Mouse (Mus musculus) limb, embryonic 14.5 days (tissue): ENCODE data around the gene Sox13. TPM values are rescaled to one million over a fixed set of nuclear protein-coding genes. Genes with fewer than 3 reads are reported as not detected.

Source experiments
- ATAC-seq: fragments of 200-750 bp; cut with Nextera tagmentation; 2 replicates; pipeline ENCODE4 v1.8.0; 2017; ENCODE audit warnings: low read depth, moderate number of reproducible peaks, moderate TSS enrichment; ENCODE audit not compliant: low FRiP score
- DNase-seq: peaks from one replicate; pipeline ENCODE4 v3.0.0-alpha.2; 2015; ENCODE audit warnings: low spot score
- H3K27ac ChIP-seq: fragments of 300-500 bp; sonication (generic); replicated peaks from 2 replicates; pipeline ENCODE4 v1.5.1; 2014; ENCODE audit warnings: low read depth, mild to moderate bottlenecking, low read length, moderate library complexity, mixed read lengths
- H3K27me3 ChIP-seq: fragments of 300-500 bp; sonication (generic); 2 replicates; pipeline ENCODE4 v1.6.1; 2014; ENCODE audit warnings: low read length, mixed read lengths; ENCODE audit not compliant: control insufficient read depth, insufficient read depth
- H3K36me3 ChIP-seq: fragments of 300-500 bp; sonication (generic); 2 replicates; pipeline ENCODE4 v1.6.1; 2014; ENCODE audit warnings: mild to moderate bottlenecking, low read length, moderate library complexity, mixed read lengths; ENCODE audit not compliant: control insufficient read depth, insufficient read depth
- H3K4me1 ChIP-seq: fragments of 300-500 bp; sonication (generic); 2 replicates; pipeline ENCODE4 v1.6.1; 2014; ENCODE audit warnings: antibody characterized with exemption, low read length, mixed read lengths; ENCODE audit not compliant: control insufficient read depth, insufficient read depth
- H3K4me2 ChIP-seq: fragments of 300-500 bp; sonication (generic); replicated peaks from 2 replicates; pipeline ENCODE4 v1.6.1; 2014; ENCODE audit warnings: low read depth, mild to moderate bottlenecking, low read length, moderate library complexity; ENCODE audit not compliant: severe bottlenecking
- H3K4me3 ChIP-seq: fragments of 300-500 bp; sonication (generic); replicated peaks from 2 replicates; pipeline ENCODE4 v1.5.1; 2014; ENCODE audit warnings: low read length
- H3K9ac ChIP-seq: fragments of 300-500 bp; sonication (generic); 2 replicates; pipeline ENCODE4 v1.6.1; 2014; ENCODE audit warnings: mild to moderate bottlenecking, low read depth, low read length, moderate library complexity; ENCODE audit not compliant: severe bottlenecking
- H3K9me3 ChIP-seq: fragments of 300-500 bp; sonication (generic); 2 replicates; pipeline ENCODE4 v1.6.1; 2016; ENCODE audit warnings: low read length; ENCODE audit not compliant: control insufficient read depth
- POLR2A ChIP-seq: fragments of 200-500 bp; IDR thresholded peaks from 2 replicates; pipeline ENCODE4 v1.8.0; 2012; ENCODE audit warnings: inconsistent platforms, mild to moderate bottlenecking, moderate library complexity, borderline replicate concordance; ENCODE audit not compliant: insufficient read depth, insufficient read length; ENCODE audit errors: extremely low read depth
- WGBS: fragments of 180-500 bp; shearing (Covaris S2); extraction: QIAGEN DNeasy Blood & Tissue Kit; methylation state at CpG from one replicate; pipeline ENCODE4 v1.1.7; 2014; 5-methylcytosine and 5-hydroxymethylcytosine counted together
- polyA plus RNA-seq, 2 experiments: library from polyadenylated mRNA; depleted of rRNA in 1 of 2; stranded (reverse) in 1 of 2; unstranded in 1 of 2; fragments of >200 nt; fragmentation: Nextera tagmentation in 1 of 2; extraction: Ambion mirVana in 1 of 2; gene quantifications; 2 replicates each; pipeline versions ENCODE4 v1.2.1 to v1.2.3; 2012 to 2014

Gene Sox13
- polyA plus RNA-seq, 2 experiments, result 4.7 to 22.9 TPM

DNA sequence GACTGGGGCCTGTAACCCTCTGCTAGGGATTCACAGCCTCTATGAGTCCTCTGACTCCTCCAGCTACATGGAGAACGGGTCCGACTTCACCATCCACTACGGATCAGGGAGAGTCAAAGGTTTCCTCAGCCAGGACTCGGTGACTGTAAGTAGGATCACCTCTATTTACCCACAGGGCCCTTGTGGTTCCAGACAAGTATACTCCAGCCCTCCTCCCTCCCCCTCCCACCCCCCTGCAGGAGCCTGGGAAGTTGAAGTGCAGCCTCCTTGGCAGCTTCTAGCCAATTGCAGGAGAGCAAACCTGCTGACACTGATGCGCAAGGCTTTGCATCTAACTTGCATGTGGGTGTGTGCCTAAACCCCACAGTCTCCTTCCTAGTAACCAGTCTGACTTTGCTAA, 68.7 kb downstream of the Sox13 start:
- no peak for DNase-seq
- WGBS, result 42% methylated on average over 5 of the region's 5 CpGs
- H3K9ac ChIP-seq, result no peak overlapping the region
- H3K36me3 ChIP-seq, result no peaks in the 10 kb centered on the region
- H3K27ac ChIP-seq, result no peak overlapping the region
- H3K4me1 ChIP-seq, result peaks cover 3% of the 10 kb centered on the region; the same call in 1 of the 2 replicates
- no peak for TF ChIP-seq POLR2A
- H3K4me2 ChIP-seq, result no peak overlapping the region
- no peaks in the 10 kb centered on the region for H3K9me3 ChIP-seq
- no peaks in the 10 kb centered on the region for H3K27me3 ChIP-seq
- no peak overlapping the region for H3K4me3 ChIP-seq
- ATAC-seq, result no peak

DNA sequence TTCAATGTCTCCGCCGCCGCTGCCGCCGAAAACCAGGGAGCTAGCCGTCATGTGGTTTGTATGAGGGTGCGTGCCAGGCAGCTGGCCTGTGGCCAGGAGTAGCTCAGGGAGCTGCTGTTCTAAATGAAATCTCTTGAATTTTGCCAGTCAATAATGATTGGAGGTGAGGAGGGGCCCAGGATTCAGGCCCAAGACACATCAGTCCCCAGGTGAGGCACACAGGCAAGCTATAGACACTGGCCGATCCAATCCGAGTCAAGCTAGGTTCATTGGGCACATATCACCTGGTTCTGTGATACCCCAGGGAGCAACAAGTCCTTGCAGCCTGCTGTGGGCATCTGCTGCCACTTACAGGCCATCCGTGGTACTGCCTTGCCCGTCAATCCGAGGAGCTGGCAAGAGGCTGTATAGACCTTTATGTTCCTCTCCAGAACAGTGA, 70.8 kb downstream of the Sox13 start:
- TF ChIP-seq POLR2A, result no peak
- whole genome bisulfite sequencing, result 51% methylated on average over 12 of the region's 12 CpGs
- H3K4me1 ChIP-seq, result peaks cover 3% of the 10 kb centered on the region; the same call in 1 of the 2 replicates

DNA sequence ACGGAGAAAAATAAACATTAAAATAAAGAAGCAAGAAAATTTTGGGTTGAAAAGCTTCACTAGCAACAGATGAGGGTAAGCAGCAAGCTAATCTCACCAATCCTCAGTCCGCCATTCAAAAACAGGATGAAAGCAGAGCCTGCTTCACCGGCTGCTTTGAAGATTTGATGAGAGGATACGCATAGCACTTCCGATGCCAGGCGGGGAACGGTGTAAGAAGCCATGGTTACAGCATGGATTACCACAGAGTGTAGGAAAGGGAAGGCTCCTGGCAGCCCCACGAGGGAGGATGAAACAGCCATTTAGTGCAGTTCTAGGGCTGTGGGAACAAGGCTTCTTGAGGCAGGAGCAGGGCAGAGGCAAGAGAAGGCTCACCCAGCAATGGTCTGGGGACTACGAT, 72.4 kb downstream of the Sox13 start:
- no peaks in the 10 kb centered on the region for H3K9me3 ChIP-seq
- H3K27ac ChIP-seq, result no peak overlapping the region
- ATAC-seq, result no peak
- peaks cover 3% of the 10 kb centered on the region; the same call in 1 of the 2 replicates for H3K4me1 ChIP-seq
- TF ChIP-seq POLR2A, result no peak
- WGBS, result 35% methylated on average over 9 of the region's 9 CpGs
- DNase-seq, result no peak
- no peak overlapping the region for H3K4me2 ChIP-seq
- no peak overlapping the region for H3K4me3 ChIP-seq
- H3K27me3 ChIP-seq, result no peaks in the 10 kb centered on the region
- H3K9ac ChIP-seq, result no peak overlapping the region
- H3K36me3 ChIP-seq, result no peaks in the 10 kb centered on the region

More for the DNA sequence above, 70.8 kb downstream of the Sox13 start:
- 0 out of 2 replicates have a peak overlapping the region, but pooled peaks have one; percentile 7 for H3K9ac ChIP-seq
- H3K9me3 ChIP-seq, result no peaks in the 10 kb centered on the region
- DNase-seq, result peak; percentile 24
- H3K4me2 ChIP-seq, result no peak overlapping the region
- H3K27ac ChIP-seq, result no peak overlapping the region
- no peaks in the 10 kb centered on the region for H3K27me3 ChIP-seq
- no peaks in the 10 kb centered on the region for H3K36me3 ChIP-seq
- H3K4me3 ChIP-seq, result no peak overlapping the region
- ATAC-seq, result no peak

DNA sequence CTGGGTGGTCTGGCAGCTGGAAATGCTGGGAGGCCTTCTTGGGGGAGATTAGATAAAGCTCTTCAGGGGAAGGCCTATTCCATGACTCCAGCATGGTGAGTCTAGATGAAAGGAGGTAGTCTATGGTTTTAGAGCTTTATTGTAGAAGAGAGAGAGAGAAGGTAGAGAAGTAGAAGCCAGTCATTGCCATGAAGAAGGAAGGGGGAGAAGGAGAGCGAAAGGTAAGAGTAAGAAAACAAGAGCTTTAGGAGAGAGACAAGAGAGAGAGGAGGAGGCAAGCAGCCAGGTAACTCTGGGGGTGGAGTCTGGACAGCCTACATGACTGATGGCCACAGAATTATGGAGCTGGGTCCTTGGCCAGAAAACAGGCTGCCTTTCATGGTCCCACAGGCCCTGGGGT, 74.0 kb downstream of the Sox13 start, which contains the start of gene Ren1:
TSS of gene Ren1 (plus strand) at position 301 of the 400 bp plus-strand sequence.
- ATAC-seq (no peak), DNase-seq (no peak)
- Histone ChIP-seq H3K9me3 (no peaks in the 10 kb centered on the region), H3K9ac (no peak within 1 kb of the TSS), H3K4me1 (no peaks in the 10 kb centered on the region), H3K4me3 (no peak within 1 kb of the TSS), H3K27me3 (no peaks in the 10 kb centered on the region), H3K27ac (no peak within 1 kb of the TSS), H3K36me3 (no peaks in the 10 kb centered on the region), H3K4me2 (no peak within 1 kb of the TSS)
- no peak for TF ChIP-seq POLR2A
- 80% methylated on average over 1 of the region's 1 CpGs for WGBS

DNA sequence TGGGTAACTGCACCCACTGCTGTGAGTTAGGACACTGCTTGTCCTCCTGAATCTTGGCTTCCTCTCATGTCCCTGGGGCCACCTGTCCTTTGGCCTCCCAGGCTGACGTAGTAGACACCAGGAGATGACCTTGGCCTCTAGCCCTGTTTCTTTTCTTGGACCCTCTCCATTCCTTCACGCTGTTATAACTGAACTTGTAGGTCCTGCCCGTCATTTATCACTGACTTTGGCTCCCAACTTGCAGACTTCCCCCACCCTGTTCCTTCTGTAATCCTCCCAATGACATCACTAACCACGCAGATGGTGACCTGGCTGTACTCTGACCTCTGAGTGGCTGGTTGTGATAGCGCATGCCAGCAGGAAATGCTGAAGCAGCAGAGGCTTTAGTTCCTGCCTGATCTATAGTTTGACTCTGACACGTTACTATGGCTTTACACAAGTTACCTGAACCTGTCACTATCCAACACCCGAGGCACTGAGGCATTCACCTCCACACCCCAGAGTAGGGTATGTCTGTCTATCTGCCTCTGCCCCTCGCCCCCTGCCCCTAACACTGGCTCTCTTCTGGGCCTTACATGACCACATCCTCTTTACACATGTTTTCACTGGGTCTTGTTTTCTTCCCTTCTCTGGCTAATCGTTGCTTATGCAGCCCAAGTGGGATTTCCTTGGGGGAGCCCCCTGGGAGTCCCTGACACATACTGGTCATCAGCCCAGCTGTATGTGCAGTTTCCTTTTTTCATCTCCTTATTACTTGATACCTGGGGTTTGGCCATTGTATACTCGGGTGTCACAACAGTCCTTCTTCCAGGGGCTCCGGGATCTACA, 76.3 kb downstream of the Sox13 start:
- H3K27me3 ChIP-seq, result no peaks in the 10 kb centered on the region
- no peak for TF ChIP-seq POLR2A
- no peaks in the 10 kb centered on the region for H3K36me3 ChIP-seq
- H3K4me3 ChIP-seq, result no peak overlapping the region
- no peak overlapping the region for H3K4me2 ChIP-seq
- DNase-seq (no peak), ATAC-seq (no peak)
- no peaks in the 10 kb centered on the region for H3K9me3 ChIP-seq
- 70% methylated on average over 11 of the region's 11 CpGs for WGBS
- no peak overlapping the region for H3K9ac ChIP-seq
- H3K4me1 ChIP-seq, result no peaks in the 10 kb centered on the region
- no peak overlapping the region for H3K27ac ChIP-seq
